Mouse (Mus musculus) neural tube, embryonic 12.5 days (tissue): ENCODE results near the gene Myh3. TPM values are rescaled to one million over a fixed set of nuclear protein-coding genes. Genes with fewer than 3 reads are reported as not detected.

Experiments
- ATAC-seq: fragments of 200-750 bp; cut with Nextera tagmentation; 2 replicates; pipeline ENCODE4 v1.8.0; 2017; ENCODE audit warnings: low read depth, mild to moderate bottlenecking, moderate TSS enrichment, moderate library complexity; ENCODE audit not compliant: low FRiP score
- H3K27ac ChIP-seq: fragments of 300-500 bp; sonication (generic); 2 replicates; pipeline ENCODE4 v1.5.1; 2016
- H3K27me3 ChIP-seq: fragments of 300-500 bp; sonication (generic); replicated peaks from 2 replicates; pipeline ENCODE4 v1.6.1; 2016; ENCODE audit warnings: mild to moderate bottlenecking
- H3K36me3 ChIP-seq: fragments of 300-500 bp; sonication (generic); 2 replicates; pipeline ENCODE4 v1.6.1; 2016; ENCODE audit warnings: mild to moderate bottlenecking
- H3K4me1 ChIP-seq: fragments of 300-500 bp; sonication (generic); 2 replicates; pipeline ENCODE4 v1.6.1; 2016
- H3K4me2 ChIP-seq: fragments of 300-500 bp; sonication (generic); replicated peaks from 2 replicates; pipeline ENCODE4 v1.6.1; 2016; ENCODE audit warnings: mild to moderate bottlenecking
- H3K4me3 ChIP-seq: fragments of 300-500 bp; sonication (generic); 2 replicates; pipeline ENCODE4 v1.5.1; 2016
- H3K9ac ChIP-seq: fragments of 300-500 bp; sonication (generic); 2 replicates; pipeline ENCODE4 v1.6.1; 2016; ENCODE audit warnings: mild to moderate bottlenecking
- H3K9me3 ChIP-seq: fragments of 300-500 bp; sonication (generic); 2 replicates; pipeline ENCODE4 v1.6.1; 2016; ENCODE audit warnings: mild to moderate bottlenecking
- WGBS: fragments of 180-500 bp; shearing (Covaris S2); methylation state at CpG from one replicate; pipeline ENCODE4 v1.1.7; 2016; 5-methylcytosine and 5-hydroxymethylcytosine counted together
- polyA plus RNA-seq: library from polyadenylated mRNA; unstranded; fragments of >200 nt; fragmentation: Nextera tagmentation; extraction: Ambion mirVana; gene quantifications from 2 replicates; pipeline ENCODE4 v1.2.1, GENCODE M21; 2016

The Myh3 gene
- polyA plus RNA-seq: 17.1 and 19.3 TPM in 2 replicates

GRCm38 (mm10) chr11:67078000-67078399 is at the start of gene Myh3:
Gene Myh3 (plus strand): TSS chr11:67078300.
- no peak for ATAC-seq
- H3K27me3 ChIP-seq: no peaks in the 10 kb centered on the region; the same call in 1 of the 2 replicates
- H3K4me2 ChIP-seq: no peak within 1 kb of the TSS
- WGBS: 85% methylated on average over 5 of the region's 5 CpGs
- H3K9ac ChIP-seq: no peak within 1 kb of the TSS
- no peaks in the 10 kb centered on the region for H3K36me3 ChIP-seq
- H3K4me1 ChIP-seq: peaks cover 18% of the 10 kb centered on the region; the same call in 1 of the 2 replicates
- no peaks in the 10 kb centered on the region for H3K9me3 ChIP-seq
- no peak within 1 kb of the TSS for H3K4me3 ChIP-seq
- no peak within 1 kb of the TSS for H3K27ac ChIP-seq

GRCm38 (mm10) chr11:67030904-67031602 is 47.0 kb upstream of the Myh3 start:
- Histone ChIP-seq H3K27ac (no peak overlapping the region), H3K9me3 (no peaks in the 10 kb centered on the region), H3K9ac (no peak overlapping the region), H3K4me1 (no peaks in the 10 kb centered on the region), H3K4me3 (no peak overlapping the region), H3K36me3 (no peaks in the 10 kb centered on the region), H3K4me2 (no peak overlapping the region), H3K27me3 (no peaks in the 10 kb centered on the region)
- 62% methylated on average over 16 of the region's 16 CpGs for WGBS
- no peak for ATAC-seq

GRCm38 (mm10) chr11:67031603-67031915 is 46.5 kb upstream of the Myh3 start:
- Histone ChIP-seq H3K4me3 (no peak overlapping the region), H3K36me3 (no peaks in the 10 kb centered on the region), H3K4me1 (no peaks in the 10 kb centered on the region), H3K4me2 (no peak overlapping the region), H3K27me3 (no peaks in the 10 kb centered on the region), H3K9ac (no peak overlapping the region), H3K9me3 (no peaks in the 10 kb centered on the region), H3K27ac (no peak overlapping the region)
- 34% methylated on average over 2 of the region's 2 CpGs for WGBS
- ATAC-seq: no peak

GRCm38 (mm10) chr11:67034775-67035485 is 43.2 kb upstream of the Myh3 start:
- no peak for ATAC-seq
- Histone ChIP-seq H3K4me1 (no peaks in the 10 kb centered on the region), H3K27ac (no peak overlapping the region), H3K36me3 (peaks cover 27% of the 10 kb centered on the region), H3K27me3 (no peaks in the 10 kb centered on the region), H3K9me3 (no peaks in the 10 kb centered on the region), H3K4me3 (no peak overlapping the region), H3K4me2 (no peak overlapping the region), H3K9ac (no peak overlapping the region)
- WGBS: 82% methylated on average over 4 of the region's 4 CpGs

GRCm38 (mm10) chr11:67036229-67036628 is 41.9 kb upstream of the Myh3 start:
- Histone ChIP-seq H3K4me2 (no peak overlapping the region), H3K27ac (no peak overlapping the region), H3K9ac (no peak overlapping the region), H3K4me1 (no peaks in the 10 kb centered on the region), H3K9me3 (no peaks in the 10 kb centered on the region), H3K4me3 (no peak overlapping the region), H3K27me3 (no peaks in the 10 kb centered on the region), H3K36me3 (peaks cover 40% of the 10 kb centered on the region)
- ATAC-seq: no peak
- WGBS: 94% methylated on average over 6 of the region's 6 CpGs

GRCm38 (mm10) chr11:67036892-67037291 is 41.2 kb upstream of the Myh3 start:
- no peak overlapping the region for H3K9ac ChIP-seq
- H3K4me2 ChIP-seq: no peak overlapping the region
- no peak overlapping the region for H3K4me3 ChIP-seq
- 91% methylated on average over 9 of the region's 9 CpGs for WGBS
- H3K4me1 ChIP-seq: no peaks in the 10 kb centered on the region
- H3K36me3 ChIP-seq: peaks cover 46% of the 10 kb centered on the region
- no peak for ATAC-seq
- H3K27me3 ChIP-seq: no peaks in the 10 kb centered on the region
- H3K27ac ChIP-seq: no peak overlapping the region
- no peaks in the 10 kb centered on the region for H3K9me3 ChIP-seq

- no peak overlapping the region for H3K4me3 ChIP-seq
- peaks cover 46% of the 10 kb centered on the region for H3K36me3 ChIP-seq
- H3K4me2 ChIP-seq: no peak overlapping the region
- H3K4me1 ChIP-seq: no peaks in the 10 kb centered on the region
- no peak overlapping the region for H3K9ac ChIP-seq
- 94% methylated on average over 3 of the region's 3 CpGs for WGBS
- H3K27me3 ChIP-seq: no peaks in the 10 kb centered on the region
- H3K27ac ChIP-seq: no peak overlapping the region
- H3K9me3 ChIP-seq: no peaks in the 10 kb centered on the region
- ATAC-seq: no peak
Measured at GRCm38 (mm10) chr11:67039799-67040198, 38.3 kb upstream of the Myh3 start.

GRCm38 (mm10) chr11:67040483-67040882 is 37.6 kb upstream of the Myh3 start:
- Histone ChIP-seq H3K9ac (no peak overlapping the region), H3K9me3 (no peaks in the 10 kb centered on the region), H3K4me1 (no peaks in the 10 kb centered on the region), H3K4me3 (no peak overlapping the region), H3K36me3 (peaks cover 47% of the 10 kb centered on the region), H3K27me3 (no peaks in the 10 kb centered on the region), H3K4me2 (no peak overlapping the region), H3K27ac (no peak overlapping the region)
- no peak for ATAC-seq
- WGBS: 97% methylated on average over 6 of the region's 6 CpGs

- Histone ChIP-seq H3K9ac (no peak overlapping the region), H3K36me3 (peaks cover 42% of the 10 kb centered on the region), H3K27ac (no peak overlapping the region), H3K4me3 (no peak overlapping the region), H3K4me2 (no peak overlapping the region), H3K27me3 (no peaks in the 10 kb centered on the region), H3K9me3 (no peaks in the 10 kb centered on the region), H3K4me1 (no peaks in the 10 kb centered on the region)
- ATAC-seq: no peak
- 24% methylated on average over 8 of the region's 8 CpGs for WGBS
Measured at GRCm38 (mm10) chr11:67043007-67043406, 35.1 kb upstream of the Myh3 start.

- H3K4me2 ChIP-seq: no peak overlapping the region
- no peak overlapping the region for H3K9ac ChIP-seq
- 85% methylated on average over 6 of the region's 6 CpGs for WGBS
- H3K4me3 ChIP-seq: no peak overlapping the region
- H3K9me3 ChIP-seq: no peaks in the 10 kb centered on the region
- no peaks in the 10 kb centered on the region for H3K27me3 ChIP-seq
- H3K36me3 ChIP-seq: peaks cover 31% of the 10 kb centered on the region
- no peaks in the 10 kb centered on the region for H3K4me1 ChIP-seq
- no peak for ATAC-seq
- no peak overlapping the region for H3K27ac ChIP-seq
Measured at GRCm38 (mm10) chr11:67044959-67045358, 33.1 kb upstream of the Myh3 start.

GRCm38 (mm10) chr11:67047199-67047598 is 30.9 kb upstream of the Myh3 start:
- Histone ChIP-seq H3K27ac (no peak overlapping the region), H3K4me2 (no peak overlapping the region), H3K9me3 (no peaks in the 10 kb centered on the region), H3K27me3 (no peaks in the 10 kb centered on the region), H3K9ac (no peak overlapping the region), H3K4me1 (peaks cover 4% of the 10 kb centered on the region), H3K36me3 (peaks cover 14% of the 10 kb centered on the region), H3K4me3 (no peak overlapping the region)
- 94% methylated on average over 5 of the region's 5 CpGs for WGBS
- ATAC-seq: no peak

- 92% methylated on average over 8 of the region's 8 CpGs for WGBS
- peaks cover 10% of the 10 kb centered on the region for H3K4me1 ChIP-seq
- H3K36me3 ChIP-seq: peaks cover 14% of the 10 kb centered on the region
- H3K4me2 ChIP-seq: no peak overlapping the region
- H3K27ac ChIP-seq: no peak overlapping the region
- H3K27me3 ChIP-seq: no peaks in the 10 kb centered on the region
- no peak overlapping the region for H3K9ac ChIP-seq
- H3K9me3 ChIP-seq: no peaks in the 10 kb centered on the region
- H3K4me3 ChIP-seq: no peak overlapping the region
- ATAC-seq: no peak
Measured at GRCm38 (mm10) chr11:67048496-67048895, 29.6 kb upstream of the Myh3 start.

GRCm38 (mm10) chr11:67049256-67049655 is 28.8 kb upstream of the Myh3 start:
- no peak overlapping the region for H3K27ac ChIP-seq
- no peaks in the 10 kb centered on the region for H3K9me3 ChIP-seq
- H3K4me2 ChIP-seq: no peak overlapping the region
- H3K9ac ChIP-seq: no peak overlapping the region
- no peak overlapping the region for H3K4me3 ChIP-seq
- peaks cover 16% of the 10 kb centered on the region for H3K4me1 ChIP-seq
- H3K36me3 ChIP-seq: peaks cover 14% of the 10 kb centered on the region
- H3K27me3 ChIP-seq: no peaks in the 10 kb centered on the region
- 92% methylated on average over 3 of the region's 3 CpGs for WGBS
- ATAC-seq: no peak
